ENCODE assay signal across 16 mouse cellular contexts in genomic region chr4:151366941-151367545, GRCm38 (mm10).
DNase-seq lines count a peak whose midpoint lies in the region; ATAC-seq and TF ChIP-seq lines count a peak whose summit lies in the region.
"Had no signal": no experiment of that assay in that cellular context is flagged by ENCODE, and none has a peak within 500 bp of the region (broad histone marks: within the 10 kb centered on the region; RNA-seq: fewer than 3 reads in every experiment).

No protein-coding gene starts in this region.

- 0 out of 2 replicates have a peak, but pooled peaks cover 11% of the 10 kb centered on the region for H3K4me1 ChIP-seq in kidney, embryonic 14.5 days (ENCODE audit: control insufficient read depth, insufficient read depth, low read length)
- no peaks in the 10 kb centered on the region for H3K4me1 ChIP-seq in kidney, adult 2 months (ENCODE audit: control insufficient read depth, insufficient read depth, low read length)
- H3K4me1 ChIP-seq in lung, adult 2 months (ENCODE audit: control insufficient read depth, insufficient read depth, low read length), result no peaks in the 10 kb centered on the region
- H3K4me1 ChIP-seq in hindbrain, embryonic 15.5 days (replicated peaks), result peaks cover 19% of the 10 kb centered on the region
- peaks cover 26% of the 10 kb centered on the region for H3K4me1 ChIP-seq in neural tube, embryonic 12.5 days
- H3K4me1 ChIP-seq: heart, embryonic 15.5 days; liver, embryonic 12.5 days; megakaryocyte, embryonic 14.5 days had no signal

- no peak overlapping the region for H3K27ac ChIP-seq in kidney, embryonic 14.5 days (ENCODE audit: low read depth, low read length)
- H3K27ac ChIP-seq in kidney, adult 2 months (ENCODE audit: insufficient read depth, low read depth, low read length), result no peak overlapping the region
- peak overlapping the region; percentile 32; the same call in 1 of the 2 replicates for H3K27ac ChIP-seq in hindbrain, embryonic 15.5 days (replicated peaks)
- H3K27ac ChIP-seq in neural tube, embryonic 12.5 days, result peak overlapping the region; percentile 39; the same call in 1 of the 2 replicates
- H3K27ac ChIP-seq: heart, embryonic 15.5 days; intestine, embryonic 15.5 days; liver, embryonic 12.5 days had no signal

- peak; percentile 88 for ATAC-seq in kidney, embryonic 14.5 days (ENCODE audit: low FRiP score, low TSS enrichment)
- peak; percentile 55; the same call in 1 of the 2 replicates for ATAC-seq in hindbrain, embryonic 15.5 days (ENCODE audit: low FRiP score, low read depth)
- peak; percentile 49; the same call in 1 of the 2 replicates for ATAC-seq in neural tube, embryonic 12.5 days (ENCODE audit: low FRiP score, low read depth)
- ATAC-seq: intestine, embryonic 15.5 days; liver, embryonic 12.5 days had no signal

- DNase-seq in kidney, adult 2 months, result no peak
- peak; percentile 11 to 49 for DNase-seq in lung, postnatal 4 days
- no peak for DNase-seq in lung, adult 2 months
- DNase-seq in cerebellum, adult 11 months, result no peak
- DNase-seq in natural killer cell, adult 2 months (ENCODE audit: low spot score in 2 of 2), result no peak
- DNase-seq: cerebellum, adult 11-12 months; right cerebral cortex, postnatal 14 days; thymus, postnatal 14 days had no signal

- H3K4me3 ChIP-seq in kidney, embryonic 14.5 days (ENCODE audit: low read length), result no peak overlapping the region
- no peak overlapping the region for H3K4me3 ChIP-seq in kidney, adult 2 months (ENCODE audit: insufficient read depth, low read depth, low read length)
- no peak overlapping the region for H3K4me3 ChIP-seq in lung, adult 2 months (replicated peaks; ENCODE audit: extremely low read depth, low read depth, low read length)
- H3K4me3 ChIP-seq in hindbrain, embryonic 15.5 days, result no peak overlapping the region
- H3K4me3 ChIP-seq in neural tube, embryonic 12.5 days, result no peak overlapping the region
- H3K4me3 ChIP-seq: heart, embryonic 15.5 days; intestine, embryonic 15.5 days; liver, embryonic 12.5 days; megakaryocyte, embryonic 14.5 days had no signal

- TF ChIP-seq CTCF in kidney, adult 2 months (conservative IDR thresholded peaks at IDR 0.05; ENCODE audit: insufficient read depth, insufficient read length, low read depth, low read length), result no peak
- TF ChIP-seq CTCF in lung, adult 2 months (IDR thresholded peaks at IDR 0.05; ENCODE audit: insufficient read depth, low read length), result no peak

- no peak overlapping the region for H3K4me2 ChIP-seq in kidney, embryonic 14.5 days (replicated peaks; ENCODE audit: low read depth, low read length)
- H3K4me2 ChIP-seq in hindbrain, embryonic 15.5 days, result no peak overlapping the region
- H3K4me2 ChIP-seq in neural tube, embryonic 12.5 days (replicated peaks), result no peak overlapping the region
- H3K4me2 ChIP-seq: heart, embryonic 15.5 days; intestine, embryonic 15.5 days; liver, embryonic 12.5 days had no signal

- 0 out of 2 replicates have a peak, but pooled peaks cover 3% of the 10 kb centered on the region for H3K27me3 ChIP-seq in kidney, embryonic 14.5 days (ENCODE audit: control insufficient read depth, insufficient read depth, low read length)
- no peaks in the 10 kb centered on the region for H3K27me3 ChIP-seq in kidney, adult 2 months (replicated peaks; ENCODE audit: control insufficient read depth, insufficient read depth, low read length)
- no peaks in the 10 kb centered on the region for H3K27me3 ChIP-seq in hindbrain, embryonic 15.5 days
- H3K27me3 ChIP-seq in neural tube, embryonic 12.5 days (replicated peaks), result no peaks in the 10 kb centered on the region
- H3K27me3 ChIP-seq: heart, embryonic 15.5 days; intestine, embryonic 15.5 days; liver, embryonic 12.5 days; megakaryocyte, embryonic 14.5 days had no signal

- TF ChIP-seq POLR2A in kidney, adult 2 months (IDR thresholded peaks at IDR 0.05; ENCODE audit: low read depth, low read length), result no peak
- TF ChIP-seq POLR2A in lung, adult 2 months (IDR thresholded peaks at IDR 0.05; ENCODE audit: borderline replicate concordance, extremely low read depth, low read depth, low read length), result no peak

- no peak overlapping the region for H3K9ac ChIP-seq in kidney, embryonic 14.5 days (ENCODE audit: low read depth, low read length)
- no peak overlapping the region for H3K9ac ChIP-seq in hindbrain, embryonic 15.5 days
- no peak overlapping the region for H3K9ac ChIP-seq in neural tube, embryonic 12.5 days
- H3K9ac ChIP-seq: heart, embryonic 15.5 days; intestine, embryonic 15.5 days; liver, embryonic 12.5 days had no signal

- no peaks in the 10 kb centered on the region for H3K36me3 ChIP-seq in kidney, embryonic 14.5 days (ENCODE audit: control insufficient read depth, insufficient read depth, low read length)
- H3K36me3 ChIP-seq in kidney, adult 2 months (ENCODE audit: control insufficient read depth, insufficient read depth, low read length), result no peaks in the 10 kb centered on the region
- no peaks in the 10 kb centered on the region for H3K36me3 ChIP-seq in hindbrain, embryonic 15.5 days
- no peaks in the 10 kb centered on the region for H3K36me3 ChIP-seq in neural tube, embryonic 12.5 days
- H3K36me3 ChIP-seq: G1E; heart, embryonic 15.5 days; intestine, embryonic 15.5 days; liver, embryonic 12.5 days had no signal

- no peaks in the 10 kb centered on the region for H3K9me3 ChIP-seq in kidney, embryonic 14.5 days (ENCODE audit: control insufficient read depth, low read length)
- H3K9me3 ChIP-seq in hindbrain, embryonic 15.5 days, result no peaks in the 10 kb centered on the region
- H3K9me3 ChIP-seq in neural tube, embryonic 12.5 days, result no peaks in the 10 kb centered on the region
- H3K9me3 ChIP-seq: heart, embryonic 15.5 days; intestine, embryonic 15.5 days; liver, embryonic 12.5 days had no signal

- WGBS in kidney, embryonic 14.5 days, result 4% methylated on average over 14 of the region's 14 CpGs
- WGBS in kidney, adult 2 months, result 18% methylated on average over 14 of the region's 14 CpGs
- WGBS in lung, adult 2 months, result 28% methylated on average over 14 of the region's 14 CpGs
- WGBS in hindbrain, embryonic 15.5 days, result 46% methylated on average over 14 of the region's 14 CpGs
- 18% methylated on average over 14 of the region's 14 CpGs for WGBS in neural tube, embryonic 12.5 days

Comparison
In these comparisons a context has a peak if more than half of its experiments do, and no peak if none do; other contexts are left out.
1. DNase-seq: peak in lung, postnatal 4 days (2 of 2); none in kidney, adult 2 months (single experiment), lung, adult 2 months (single experiment), cerebellum, adult 11 months (single experiment) and natural killer cell, adult 2 months (0 of 2).
2. H3K27ac ChIP-seq: peak in hindbrain, embryonic 15.5 days (single experiment) and neural tube, embryonic 12.5 days (single experiment); none in kidney, embryonic 14.5 days (single experiment) and kidney, adult 2 months (single experiment).
3. Peak in every context shown above with its lines, with median percentiles within 50 percentile points of each other: ATAC-seq.